Comparison of ENCODE assay signal across 21 mouse cellular contexts in the genomic region with DNA sequence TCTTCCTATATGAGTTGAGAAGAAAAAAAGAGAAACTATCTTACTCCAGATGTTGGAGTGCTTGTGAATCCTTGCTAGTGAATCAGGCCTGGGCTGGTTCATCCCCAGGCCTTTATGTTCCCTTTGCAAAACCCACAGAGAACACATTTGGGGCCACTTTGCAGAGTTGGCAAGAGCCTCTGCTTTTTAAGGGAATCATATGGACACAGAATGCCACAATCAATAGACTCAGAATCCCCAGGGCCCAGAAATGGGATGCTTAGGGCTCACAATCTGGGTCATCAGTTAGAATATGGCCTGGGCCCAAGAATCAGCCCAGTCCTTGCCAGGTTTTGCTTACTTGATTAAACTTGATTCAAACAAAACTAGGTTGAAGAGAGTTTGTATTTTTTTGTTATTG. TPM values are rescaled to one million over a fixed set of nuclear protein-coding genes. Genes with fewer than 3 reads are reported as not detected.
"Had no signal": no experiment of that assay in that cellular context is flagged by ENCODE, and none has a peak within 500 bp of the region (broad histone marks: within the 10 kb centered on the region; RNA-seq: fewer than 3 reads in every experiment).

No protein-coding gene starts in this region.

- H3K36me3 ChIP-seq: liver, embryonic 15.5 days had no signal

- ATAC-seq: liver, embryonic 12.5 days had no signal

- H3K27ac ChIP-seq: kidney, postnatal 0 days; layer of hippocampus, adult 2 months; limb, embryonic 10.5 days; limb, embryonic 13.5 days; liver, embryonic 12.5 days; liver, embryonic 15.5 days; stomach, postnatal 0 days had no signal

- H3K27me3 ChIP-seq: limb, embryonic 13.5 days; liver, embryonic 12.5 days; liver, embryonic 15.5 days had no signal

- DNase-seq: kidney, adult 2 months; kidney, postnatal 25 days; layer of hippocampus, adult 9-11 months; liver; lung, adult 18-20 months; lung, postnatal 14 days; lung, postnatal 4 days; midbrain, embryonic 14.5 days; right cerebral cortex, postnatal 14 days; right cerebral cortex, postnatal 4 days; thymus, postnatal 36 days had no signal

- H3K9me3 ChIP-seq: limb, embryonic 10.5 days; limb, embryonic 13.5 days; liver, embryonic 12.5 days; liver, embryonic 15.5 days had no signal

- H3K4me2 ChIP-seq: limb, embryonic 13.5 days; liver, embryonic 12.5 days; liver, embryonic 15.5 days; midbrain, embryonic 11.5 days had no signal

- H3K4me1 ChIP-seq: liver, embryonic 12.5 days; liver, embryonic 15.5 days had no signal

- H3K4me3 ChIP-seq: layer of hippocampus, adult 2 months; limb, embryonic 10.5 days; limb, embryonic 13.5 days; liver, embryonic 12.5 days; liver, embryonic 15.5 days had no signal

- H3K9ac ChIP-seq: limb, embryonic 13.5 days; liver, embryonic 12.5 days; liver, embryonic 15.5 days had no signal

RNA-seq across cellular contexts. Expression of gene Tbx15, which starts 36.9 kb away (rescaled TPM):
- polyA plus RNA-seq: kidney, embryonic 14.5 days; kidney, postnatal 0 days; large intestine, adult 2 months; liver, embryonic 12.5 days; stomach, postnatal 0 days had no signal
